In genomic region chr6:49214086-49214927, GRCm38 (mm10) we compare ENCODE assay signal across 8 mouse cellular contexts. TPM values are rescaled to one million over a fixed set of nuclear protein-coding genes. Genes with fewer than 3 reads are reported as not detected.
DNase-seq lines count a peak whose midpoint lies in the region; ATAC-seq lines count a peak whose summit lies in the region.

No protein-coding gene starts in this region.

- H3K4me2 ChIP-seq in forebrain, embryonic 14.5 days (ENCODE audit: low read length): peak overlapping the region; percentile 95
- H3K4me2 ChIP-seq in intestine, embryonic 15.5 days (replicated peaks): peak overlapping the region; percentile 82

- H3K27ac ChIP-seq in forebrain, embryonic 14.5 days (ENCODE audit: low read depth, low read length): peak overlapping the region; percentile 98
- peak overlapping the region; percentile 98 for H3K27ac ChIP-seq in intestine, embryonic 15.5 days

- H3K4me3 ChIP-seq in forebrain, embryonic 14.5 days (ENCODE audit: low read depth, low read length): peak overlapping the region; percentile 97
- peak overlapping the region; percentile 94 for H3K4me3 ChIP-seq in intestine, embryonic 15.5 days (replicated peaks)

- peak overlapping the region; percentile 98 for H3K9ac ChIP-seq in forebrain, embryonic 14.5 days (ENCODE audit: low read length)
- peak overlapping the region; percentile 96 for H3K9ac ChIP-seq in intestine, embryonic 15.5 days

- ATAC-seq in forebrain, embryonic 14.5 days: peak; percentile 15
- ATAC-seq in intestine, embryonic 15.5 days: peak; percentile 21
- no peak for ATAC-seq in activated CD4-positive, CD25-positive, alpha-beta regulatory T cell, adult 4 months

- under 1% methylated on average over 69 of the region's 76 CpGs for WGBS in forebrain, embryonic 14.5 days
- WGBS in intestine, embryonic 15.5 days: under 1% methylated on average over 66 of the region's 76 CpGs

- no peaks in the 10 kb centered on the region for H3K27me3 ChIP-seq in forebrain, embryonic 14.5 days (replicated peaks; ENCODE audit: control insufficient read depth, insufficient read depth, low read length)
- H3K27me3 ChIP-seq in intestine, embryonic 15.5 days (replicated peaks): no peaks in the 10 kb centered on the region
- no peaks in the 10 kb centered on the region; the same call in 1 of the 2 replicates for H3K27me3 ChIP-seq in splenic B cell, adult 2 months (ENCODE audit: control insufficient read depth, insufficient read depth, low read length, poor library complexity, severe bottlenecking)

- H3K4me1 ChIP-seq in forebrain, embryonic 14.5 days (ENCODE audit: control insufficient read depth, insufficient read depth, low read length): peaks cover 23% of the 10 kb centered on the region
- H3K4me1 ChIP-seq in intestine, embryonic 15.5 days (replicated peaks): peaks cover 25% of the 10 kb centered on the region

- peak; percentile 52 for DNase-seq in kidney, adult 18-20 months
- no peak for DNase-seq in kidney, adult 8-10 months
- peak; percentile 97 for DNase-seq in adipocyte (ENCODE audit: low spot score)
- peak; percentile 97 for DNase-seq in forebrain, embryonic 14.5 days (ENCODE audit: low spot score)
- DNase-seq in lung, postnatal 36 days: peak; percentile 25
- peak; percentile 68 for DNase-seq in splenic B cell, adult 2 months (ENCODE audit: low read depth, low spot score)

- no peaks in the 10 kb centered on the region for H3K9me3 ChIP-seq in forebrain, embryonic 14.5 days (replicated peaks; ENCODE audit: control insufficient read depth, low read length)
- H3K9me3 ChIP-seq in intestine, embryonic 15.5 days: no peaks in the 10 kb centered on the region

- no peaks in the 10 kb centered on the region for H3K36me3 ChIP-seq in forebrain, embryonic 14.5 days (ENCODE audit: control insufficient read depth, insufficient read depth, low read length)
- H3K36me3 ChIP-seq in intestine, embryonic 15.5 days: no peaks in the 10 kb centered on the region
- H3K36me3 ChIP-seq in splenic B cell, adult 2 months (ENCODE audit: control insufficient read depth, insufficient read depth, low read length, poor library complexity, severe bottlenecking): no peaks in the 10 kb centered on the region

RNA-seq across cellular contexts. Expression of gene Igf2bp3, which starts 0.5 kb away (rescaled TPM):
- 30.6 and 32.9 TPM in 2 replicates for polyA plus RNA-seq in forebrain, embryonic 14.5 days (2014; fragmentation: Nextera tagmentation; extraction: Ambion mirVana)
- polyA plus RNA-seq in intestine, embryonic 15.5 days (2015; fragmentation: Nextera tagmentation; extraction: Ambion mirVana): 83.1 and 96.8 TPM in 2 replicates
- 1 to 10 TPM; 2.5 to 4.6 TPM for polyA plus RNA-seq in activated CD4-positive, CD25-positive, alpha-beta regulatory T cell, adult 4 months (2017; shearing (Covaris generic))

RNA-seq across cellular contexts. Expression of gene Tra2a, which starts 49.5 kb away (rescaled TPM):
- polyA plus RNA-seq in forebrain, embryonic 14.5 days (2014; fragmentation: Nextera tagmentation; extraction: Ambion mirVana): 76.3 and 84.1 TPM in 2 replicates
- 81.4 and 82.9 TPM in 2 replicates for polyA plus RNA-seq in intestine, embryonic 15.5 days (2015; fragmentation: Nextera tagmentation; extraction: Ambion mirVana)
- polyA plus RNA-seq in activated CD4-positive, CD25-positive, alpha-beta regulatory T cell, adult 4 months (2017; shearing (Covaris generic)): 10 to 100 TPM; 29.2 to 30.3 TPM

Comparison
In these comparisons a context has a peak if more than half of its experiments do, and no peak if none do; other contexts are left out.
1. DNase-seq: peak in kidney, adult 18-20 months (single experiment), adipocyte (single experiment), forebrain, embryonic 14.5 days (single experiment), lung, postnatal 36 days (single experiment) and splenic B cell, adult 2 months (single experiment); none in kidney, adult 8-10 months (0 of 2).